Mouse (Mus musculus): ENCODE results near the gene Olfr872.
"Not testable (repeated sequence)": the region's sequence is repeated elsewhere in the genome, so short reads cannot be mapped to it uniquely, and the experiment has no call there.

Gene Olfr872

DNA sequence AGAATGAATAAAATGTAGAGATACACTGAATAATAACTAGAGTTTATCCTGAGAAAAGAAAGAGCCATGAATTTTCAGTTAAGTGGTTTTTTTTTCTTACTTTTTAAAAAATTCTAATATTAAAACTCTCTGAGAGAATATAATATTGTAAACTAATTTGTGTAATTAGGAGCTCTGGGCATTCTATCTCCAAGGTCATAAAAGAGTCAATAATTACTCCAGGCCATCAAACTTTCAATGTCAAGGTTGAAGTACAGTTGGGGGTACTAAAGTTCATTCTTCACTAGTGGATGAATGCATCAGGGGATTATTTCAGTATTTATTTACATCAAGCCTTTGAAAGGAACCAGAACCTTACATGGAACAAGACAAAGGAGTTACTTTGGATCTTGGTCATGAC is at the start of gene Olfr872:
Olfr872 (plus strand) TSS at position 301 of the 400 bp plus-strand sequence.
- in situ Hi-C loops (cut with MboI; ENCODE audit: low pct_unique_long_range_greater_than_20kb in 1 of 2, low sequenced_read_pairs in 2 of 2, unreplicated experiment in 1 of 2) = no loop called here

GRCm38 (mm10) chr9:20202131-20202530 is 34.8 kb upstream of the Olfr872 start:
- in situ Hi-C loops (cut with MboI; ENCODE audit: low pct_unique_long_range_greater_than_20kb in 1 of 2, low sequenced_read_pairs in 2 of 2, unreplicated experiment in 1 of 2) = no loop called here

DNA sequence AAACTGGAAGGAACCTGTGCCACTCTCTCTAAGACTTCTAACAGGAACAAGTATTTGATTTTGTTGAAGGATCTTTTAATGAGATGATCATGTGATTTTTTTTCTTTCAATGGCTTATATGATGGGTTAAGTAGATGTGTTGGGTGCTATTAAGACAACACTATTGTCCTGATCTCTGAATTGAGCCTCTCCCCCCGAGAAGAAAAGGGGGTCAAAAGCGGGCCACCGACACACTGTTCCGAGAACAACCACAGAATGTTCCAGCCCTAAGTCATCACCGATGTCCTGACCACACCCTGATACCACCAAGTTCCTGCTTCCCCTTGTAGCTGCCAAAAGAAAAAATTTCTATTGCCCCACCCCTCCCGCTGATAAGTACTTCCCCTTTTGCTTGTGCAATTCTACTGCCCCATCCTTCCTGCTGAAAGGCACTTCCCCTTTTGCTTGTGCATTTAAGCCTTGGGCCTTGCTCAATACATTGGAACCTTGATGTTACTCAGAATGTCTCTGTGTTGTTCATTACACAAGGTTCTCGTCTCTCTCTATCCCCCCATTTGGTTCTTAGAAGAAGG is 33.4 kb upstream of the Olfr872 start:
- in situ Hi-C loops (cut with MboI; ENCODE audit: low pct_unique_long_range_greater_than_20kb in 1 of 2, low sequenced_read_pairs in 2 of 2, unreplicated experiment in 1 of 2) = not testable (repeated sequence)

- in situ Hi-C loops (cut with MboI; ENCODE audit: low pct_unique_long_range_greater_than_20kb in 1 of 2, low sequenced_read_pairs in 2 of 2, unreplicated experiment in 1 of 2) = no loop called here
These were observed 26.1 kb upstream of the Olfr872 start for GRCm38 (mm10) chr9:20210812-20211211.

DNA sequence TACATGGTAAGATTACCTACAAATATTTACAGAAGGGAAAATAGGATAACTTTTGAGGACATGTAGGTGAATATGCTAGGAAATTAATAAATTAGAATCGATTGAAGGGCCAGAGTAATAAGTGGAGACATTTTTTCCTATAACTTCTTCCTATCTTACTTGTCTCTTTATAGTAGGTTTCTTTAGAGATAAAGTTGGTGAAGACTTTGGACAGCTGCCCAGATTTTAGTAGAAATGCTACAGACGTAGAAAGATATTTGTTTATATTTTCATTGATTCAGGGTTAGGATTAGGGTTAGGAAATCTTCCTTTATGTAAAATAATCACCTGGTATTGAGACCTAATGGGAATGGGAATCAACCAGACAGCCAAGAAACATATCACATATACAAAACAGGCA is 25.4 kb upstream of the Olfr872 start:
- in situ Hi-C loops (cut with MboI; ENCODE audit: low pct_unique_long_range_greater_than_20kb in 1 of 2, low sequenced_read_pairs in 2 of 2, unreplicated experiment in 1 of 2) = no loop called here

- in situ Hi-C loops (cut with MboI; ENCODE audit: low pct_unique_long_range_greater_than_20kb in 1 of 2, low sequenced_read_pairs in 2 of 2, unreplicated experiment in 1 of 2) = no loop called here
These were observed 25.0 kb upstream of the Olfr872 start, which contains the start of gene Olfr871 for GRCm38 (mm10) chr9:20211907-20212306. Gene Olfr871 (plus strand): TSS chr9:20212207.

- in situ Hi-C loops (cut with MboI; ENCODE audit: low pct_unique_long_range_greater_than_20kb in 1 of 2, low sequenced_read_pairs in 2 of 2, unreplicated experiment in 1 of 2) = no loop called here
These were observed 459 bp downstream of the Olfr872 start for GRCm38 (mm10) chr9:20237378-20237777.

GRCm38 (mm10) chr9:20282051-20282450 is 45.1 kb downstream of the Olfr872 start, which contains the start of gene Olfr39:
Gene Olfr39 (plus strand): TSS chr9:20282351.
- in situ Hi-C loops (cut with MboI; ENCODE audit: low pct_unique_long_range_greater_than_20kb in 1 of 2, low sequenced_read_pairs in 2 of 2, unreplicated experiment in 1 of 2) = no loop called here

DNA sequence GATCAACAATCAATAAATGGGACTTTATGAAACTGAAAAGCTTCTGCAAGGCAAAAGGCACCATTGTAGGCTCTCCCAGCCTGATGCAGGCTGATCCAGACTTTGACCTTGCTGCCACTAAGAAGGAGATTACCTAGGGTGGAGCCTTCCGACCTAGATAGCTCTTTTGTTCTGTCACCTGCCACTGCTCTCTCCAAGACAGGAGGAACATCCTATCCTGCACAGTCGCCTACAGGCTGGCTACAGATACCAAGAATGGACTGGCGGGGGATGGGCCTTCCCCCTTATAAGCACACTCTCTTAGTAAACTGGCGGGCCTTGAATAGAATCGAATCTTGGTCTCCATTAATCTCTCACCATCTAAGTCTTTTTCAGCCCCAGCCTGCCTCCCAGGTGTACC is 58.6 kb downstream of the Olfr872 start:
- in situ Hi-C loops (cut with MboI; ENCODE audit: low pct_unique_long_range_greater_than_20kb in 1 of 2, low sequenced_read_pairs in 2 of 2, unreplicated experiment in 1 of 2) = not testable (repeated sequence)

DNA sequence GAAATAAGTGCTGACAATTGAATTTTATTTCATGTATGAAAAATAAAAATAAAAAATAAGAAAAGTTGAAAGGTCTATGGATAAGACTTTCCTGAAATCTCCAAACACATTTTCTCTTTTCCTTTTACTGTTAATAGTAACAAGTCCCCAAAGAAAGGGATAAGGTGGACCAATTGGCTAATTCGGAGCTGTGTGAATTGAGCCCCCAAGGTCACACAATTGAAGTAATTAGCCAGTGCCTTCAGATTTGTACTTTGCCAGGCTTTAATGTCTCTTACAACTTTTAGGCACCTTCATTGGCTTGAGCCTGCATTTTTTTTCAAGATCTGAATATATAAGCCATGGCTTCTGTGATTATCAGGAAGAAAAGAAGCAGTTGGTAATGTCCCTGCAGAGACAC is 61.3 kb downstream of the Olfr872 start, which contains the start of gene Olfr873:
Olfr873 (plus strand) TSS at position 301 of the 400 bp plus-strand sequence.
- in situ Hi-C loops (cut with MboI; ENCODE audit: low pct_unique_long_range_greater_than_20kb in 1 of 2, low sequenced_read_pairs in 2 of 2, unreplicated experiment in 1 of 2) = no loop called here
